Mouse (Mus musculus) embryonic fibroblast, embryonic 13.5 days (primary cell): ENCODE data around the gene Orai3.

ENCODE experiments used
- CTCF ChIP-seq: IDR thresholded peaks from 2 replicates; pipeline ENCODE4 v1.5.1; 2011; ENCODE audit warnings: mild to moderate bottlenecking, control low read depth, low read length, moderate library complexity, borderline replicate concordance; ENCODE audit not compliant: insufficient read depth
- POLR2A ChIP-seq: IDR thresholded peaks from 2 replicates; pipeline ENCODE4 v1.6.1; 2011; ENCODE audit warnings: low read depth, mild to moderate bottlenecking, control low read depth, low read length, moderate library complexity

DNA sequence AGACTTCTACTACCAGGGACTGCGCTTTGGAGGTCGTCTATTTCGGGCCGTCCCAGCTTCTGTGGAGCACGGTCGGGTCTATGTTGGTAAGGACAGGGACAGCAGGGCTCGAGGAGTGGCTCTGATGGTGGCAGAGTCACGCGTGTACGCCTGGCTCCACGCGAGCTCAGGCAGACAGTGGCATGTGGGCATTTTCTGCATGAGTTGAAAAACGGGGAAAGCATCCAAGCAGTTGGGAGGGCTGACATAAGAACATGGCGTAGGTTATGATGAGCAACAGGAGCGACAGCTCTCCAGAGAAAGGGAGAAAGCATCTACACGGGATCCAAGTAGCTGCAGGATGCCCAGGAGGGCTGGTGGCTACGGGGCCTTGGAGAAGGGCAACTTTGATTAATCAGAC is 32.7 kb downstream of the Orai3 start:
- TF ChIP-seq CTCF = no peak
- no peak for TF ChIP-seq POLR2A
